12 mouse cellular contexts compared by ENCODE assay signal in genomic region chr1:183315783-183316182, GRCm38 (mm10). TPM values are rescaled to one million over a fixed set of nuclear protein-coding genes. Genes with fewer than 3 reads are reported as not detected.
DNase-seq lines count a peak whose midpoint lies in the region; ATAC-seq and TF ChIP-seq lines count a peak whose summit lies in the region.
"Had no signal": no experiment of that assay in that cellular context is flagged by ENCODE, and none has a peak within 500 bp of the region (broad histone marks: within the 10 kb centered on the region; RNA-seq: fewer than 3 reads in every experiment).

No protein-coding gene starts in this region.

- no peaks in the 10 kb centered on the region for H3K27me3 ChIP-seq in embryonic facial prominence, embryonic 11.5 days (ENCODE audit: control insufficient read depth, insufficient read depth, low read length)
- H3K27me3 ChIP-seq in embryonic facial prominence, embryonic 10.5 days (replicated peaks; ENCODE audit: low read depth, poor library complexity, severe bottlenecking): no peaks in the 10 kb centered on the region
- no peaks in the 10 kb centered on the region for H3K27me3 ChIP-seq in liver, postnatal 0 days (ENCODE audit: insufficient read depth, low read length)
- no peaks in the 10 kb centered on the region for H3K27me3 ChIP-seq in hindbrain, embryonic 13.5 days
- H3K27me3 ChIP-seq: embryonic facial prominence, embryonic 15.5 days; intestine, embryonic 15.5 days; midbrain, embryonic 13.5 days; stomach, embryonic 15.5 days had no signal

- 93% methylated on average over 2 of the region's 2 CpGs for WGBS in embryonic facial prominence, embryonic 11.5 days
- 90% methylated on average over 2 of the region's 2 CpGs for WGBS in embryonic facial prominence, embryonic 10.5 days
- 85% methylated on average over 2 of the region's 2 CpGs for WGBS in liver, postnatal 0 days (ENCODE audit: insufficient replicate concordance)
- WGBS in hindbrain, embryonic 13.5 days: 96% methylated on average over 2 of the region's 2 CpGs

- no peak overlapping the region for H3K9ac ChIP-seq in embryonic facial prominence, embryonic 11.5 days (replicated peaks; ENCODE audit: low read length)
- no peak overlapping the region for H3K9ac ChIP-seq in liver, postnatal 0 days (replicated peaks)
- H3K9ac ChIP-seq in ES-E14 (ENCODE audit: insufficient read depth, low read depth, low read length, poor library complexity, severe bottlenecking): no peak overlapping the region
- no peak overlapping the region for H3K9ac ChIP-seq in hindbrain, embryonic 13.5 days
- H3K9ac ChIP-seq: embryonic facial prominence, embryonic 15.5 days; intestine, embryonic 15.5 days; midbrain, embryonic 13.5 days; stomach, embryonic 15.5 days had no signal

- no peak for TF ChIP-seq EP300 in liver, postnatal 0 days (IDR thresholded peaks at IDR 0.05; ENCODE audit: low read depth)

- H3K27ac ChIP-seq in embryonic facial prominence, embryonic 11.5 days (replicated peaks; ENCODE audit: low read depth, low read length): no peak overlapping the region
- no peak overlapping the region for H3K27ac ChIP-seq in embryonic facial prominence, embryonic 10.5 days (replicated peaks)
- H3K27ac ChIP-seq in liver, postnatal 0 days (ENCODE audit: low read depth): no peak overlapping the region
- no peak overlapping the region for H3K27ac ChIP-seq in ES-E14 (ENCODE audit: insufficient read depth, low read depth, low read length, poor library complexity, severe bottlenecking)
- no peak overlapping the region for H3K27ac ChIP-seq in hindbrain, embryonic 13.5 days
- H3K27ac ChIP-seq: embryonic facial prominence, embryonic 15.5 days; intestine, embryonic 15.5 days; midbrain, embryonic 13.5 days; stomach, embryonic 15.5 days had no signal

- H3K36me3 ChIP-seq in embryonic facial prominence, embryonic 11.5 days (replicated peaks; ENCODE audit: control insufficient read depth, insufficient read depth, low read depth, low read length): no peaks in the 10 kb centered on the region
- peaks cover 83% of the 10 kb centered on the region for H3K36me3 ChIP-seq in embryonic facial prominence, embryonic 10.5 days (replicated peaks)
- peaks cover 52% of the 10 kb centered on the region for H3K36me3 ChIP-seq in liver, postnatal 0 days (replicated peaks; ENCODE audit: insufficient read depth, low read length)
- peaks cover 12% of the 10 kb centered on the region for H3K36me3 ChIP-seq in ES-E14 (ENCODE audit: control insufficient read depth, insufficient read depth, low read length, poor library complexity, severe bottlenecking)
- peaks cover 62% of the 10 kb centered on the region for H3K36me3 ChIP-seq in hindbrain, embryonic 13.5 days

- H3K9me3 ChIP-seq in embryonic facial prominence, embryonic 11.5 days (replicated peaks; ENCODE audit: control insufficient read depth, low read length): no peaks in the 10 kb centered on the region
- no peaks in the 10 kb centered on the region for H3K9me3 ChIP-seq in embryonic facial prominence, embryonic 10.5 days
- no peaks in the 10 kb centered on the region for H3K9me3 ChIP-seq in liver, postnatal 0 days (ENCODE audit: low read length)
- H3K9me3 ChIP-seq in ES-E14 (ENCODE audit: control insufficient read depth, insufficient read depth, low read depth, low read length): no peaks in the 10 kb centered on the region
- no peaks in the 10 kb centered on the region for H3K9me3 ChIP-seq in hindbrain, embryonic 13.5 days
- H3K9me3 ChIP-seq: embryonic facial prominence, embryonic 15.5 days; intestine, embryonic 15.5 days; midbrain, embryonic 13.5 days; stomach, embryonic 15.5 days had no signal

- no peak overlapping the region for H3K4me2 ChIP-seq in embryonic facial prominence, embryonic 11.5 days (ENCODE audit: low read depth, low read length)
- no peak overlapping the region for H3K4me2 ChIP-seq in liver, postnatal 0 days (ENCODE audit: low read depth, low read length)
- H3K4me2 ChIP-seq in hindbrain, embryonic 13.5 days: no peak overlapping the region
- H3K4me2 ChIP-seq: embryonic facial prominence, embryonic 15.5 days; intestine, embryonic 15.5 days; midbrain, embryonic 13.5 days; stomach, embryonic 15.5 days had no signal

- DNase-seq in embryonic facial prominence, embryonic 11.5 days (ENCODE audit: low spot score): peak; percentile 13
- DNase-seq in embryonic facial prominence, embryonic 10.5 days (ENCODE audit: low spot score): no peak
- no peak for DNase-seq in liver, postnatal 0 days
- DNase-seq in liver (no peak), ES-E14 (ENCODE audit: low read depth, low spot score) (peak; percentile 17)
- DNase-seq in spleen, adult 12 weeks (ENCODE audit: low spot score): no peak

- TF ChIP-seq CTCF in liver, postnatal 0 days (IDR thresholded peaks at IDR 0.05; ENCODE audit: low read depth): peak; percentile 47

- in situ Hi-C loops in ES-E14 (cut with MboI; ENCODE audit: low sequenced_read_pairs in 2 of 2, unreplicated experiment in 2 of 2): no loop called here

- ATAC-seq in embryonic facial prominence, embryonic 11.5 days (replicated peaks; ENCODE audit: insufficient number of reproducible peaks, low FRiP score, low TSS enrichment, low read depth): no peak
- ATAC-seq in liver, postnatal 0 days: no peak
- peak; percentile 58 for ATAC-seq in megakaryocyte, adult 5-6 weeks (ENCODE audit: poor library complexity, severe bottlenecking)
- ATAC-seq in hindbrain, embryonic 13.5 days (ENCODE audit: low FRiP score): no peak
- ATAC-seq: intestine, embryonic 15.5 days; midbrain, embryonic 13.5 days had no signal

- no peaks in the 10 kb centered on the region for H3K4me1 ChIP-seq in embryonic facial prominence, embryonic 11.5 days (ENCODE audit: control insufficient read depth, insufficient read depth, low read length)
- no peaks in the 10 kb centered on the region for H3K4me1 ChIP-seq in embryonic facial prominence, embryonic 10.5 days
- H3K4me1 ChIP-seq in liver, postnatal 0 days (ENCODE audit: insufficient read depth): no peaks in the 10 kb centered on the region
- H3K4me1 ChIP-seq in ES-E14 (ENCODE audit: control insufficient read depth in 2 of 2, insufficient read depth in 2 of 2, low read length in 2 of 2, poor library complexity in 1 of 2): no peaks in the 10 kb centered on the region
- no peaks in the 10 kb centered on the region for H3K4me1 ChIP-seq in hindbrain, embryonic 13.5 days (replicated peaks)
- H3K4me1 ChIP-seq: embryonic facial prominence, embryonic 15.5 days; intestine, embryonic 15.5 days; midbrain, embryonic 13.5 days; stomach, embryonic 15.5 days had no signal

- no peak overlapping the region for H3K4me3 ChIP-seq in embryonic facial prominence, embryonic 11.5 days (ENCODE audit: low read depth, low read length)
- no peak overlapping the region for H3K4me3 ChIP-seq in embryonic facial prominence, embryonic 10.5 days
- no peak overlapping the region for H3K4me3 ChIP-seq in liver, postnatal 0 days (ENCODE audit: low read depth, low read length)
- H3K4me3 ChIP-seq in ES-E14 (ENCODE audit: insufficient read depth in 1 of 2, low read depth in 1 of 2, low read length in 2 of 2, poor library complexity in 1 of 2, severe bottlenecking in 1 of 2): no peak overlapping the region
- no peak overlapping the region for H3K4me3 ChIP-seq in hindbrain, embryonic 13.5 days
- H3K4me3 ChIP-seq: embryonic facial prominence, embryonic 15.5 days; intestine, embryonic 15.5 days; midbrain, embryonic 13.5 days; stomach, embryonic 15.5 days had no signal

TF ChIP-seq in ES-E14, 5 proteins besides CTCF, POLR2A, EP300 and RAD21:
- no peak for TF ChIP-seq MAFK (IDR thresholded peaks at IDR 0.05; ENCODE audit: insufficient read depth, low read depth, low read length)
- TF ChIP-seq HCFC1 (IDR thresholded peaks at IDR 0.05; ENCODE audit: borderline replicate concordance, insufficient read depth, low read length): no peak
- no peak for TF ChIP-seq ZNF384 (IDR thresholded peaks at IDR 0.05; ENCODE audit: low read depth, low read length)
- no peak for TF ChIP-seq CHD2 (IDR thresholded peaks at IDR 0.05; ENCODE audit: low read depth, low read length)
- TF ChIP-seq ZC3H11A (IDR thresholded peaks at IDR 0.05; ENCODE audit: borderline replicate concordance, low read depth, low read length): no peak

RNA-seq across cellular contexts. Expression of gene Brox, which starts 18.7 kb away (rescaled TPM):
- 51.8 and 57.2 TPM in 2 replicates for polyA plus RNA-seq in embryonic facial prominence, embryonic 11.5 days (2014; fragmentation: Nextera tagmentation; extraction: Ambion mirVana)
- polyA plus RNA-seq in embryonic facial prominence, embryonic 10.5 days (2016; fragmentation: Nextera tagmentation; extraction: Ambion mirVana): 34.8 and 35.5 TPM in 2 replicates
- polyA plus RNA-seq in liver, postnatal 0 days (2015; fragmentation: Nextera tagmentation; extraction: Ambion mirVana): 14.0 and 17.1 TPM in 2 replicates
- 25.5 and 34.1 TPM in 2 replicates for total RNA-seq in ES-E14 (2012; rRNA removed)
- 35.1 and 44.4 TPM in 2 replicates for total RNA-seq in megakaryocyte, adult 5-6 weeks (2015)
- total RNA-seq in megakaryocyte, adult 5-6 weeks (2017): 52.9 and 66.7 TPM in 2 replicates
- 97.0 and 97.1 TPM in 2 replicates for polyA plus RNA-seq in hindbrain, embryonic 13.5 days (2015; fragmentation: Nextera tagmentation; extraction: Ambion mirVana)

RNA-seq across cellular contexts. Expression of gene Aida, which starts 19.4 kb away (rescaled TPM):
- 33.7 and 40.9 TPM in 2 replicates for polyA plus RNA-seq in embryonic facial prominence, embryonic 11.5 days (2014; fragmentation: Nextera tagmentation; extraction: Ambion mirVana)
- 40.6 and 45.5 TPM in 2 replicates for polyA plus RNA-seq in embryonic facial prominence, embryonic 10.5 days (2016; fragmentation: Nextera tagmentation; extraction: Ambion mirVana)
- 11.8 and 12.6 TPM in 2 replicates for polyA plus RNA-seq in liver, postnatal 0 days (2015; fragmentation: Nextera tagmentation; extraction: Ambion mirVana)
- 22.0 and 28.5 TPM in 2 replicates for total RNA-seq in ES-E14 (2012; rRNA removed)
- total RNA-seq in megakaryocyte, adult 5-6 weeks (2015): 66.0 and 71.4 TPM in 2 replicates
- 85.7 and 88.5 TPM in 2 replicates for total RNA-seq in megakaryocyte, adult 5-6 weeks (2017)
- 50.9 and 51.8 TPM in 2 replicates for polyA plus RNA-seq in hindbrain, embryonic 13.5 days (2015; fragmentation: Nextera tagmentation; extraction: Ambion mirVana)

RNA-seq across cellular contexts. Expression of gene Mia3, which starts 53.6 kb away (rescaled TPM):
- polyA plus RNA-seq in embryonic facial prominence, embryonic 11.5 days (2014; fragmentation: Nextera tagmentation; extraction: Ambion mirVana): 89.6 and 94.7 TPM in 2 replicates
- 89.1 and 95.6 TPM in 2 replicates for polyA plus RNA-seq in embryonic facial prominence, embryonic 10.5 days (2016; fragmentation: Nextera tagmentation; extraction: Ambion mirVana)
- polyA plus RNA-seq in liver, postnatal 0 days (2015; fragmentation: Nextera tagmentation; extraction: Ambion mirVana): 28.2 and 30.0 TPM in 2 replicates
- 182 and 232 TPM in 2 replicates for total RNA-seq in ES-E14 (2012; rRNA removed)
- total RNA-seq in megakaryocyte, adult 5-6 weeks (2015): 102 and 119 TPM in 2 replicates
- 134 and 164 TPM in 2 replicates for total RNA-seq in megakaryocyte, adult 5-6 weeks (2017)
- 97.3 and 105 TPM in 2 replicates for polyA plus RNA-seq in hindbrain, embryonic 13.5 days (2015; fragmentation: Nextera tagmentation; extraction: Ambion mirVana)

Comparison
In these comparisons a context has a peak if more than half of its experiments do, and no peak if none do; other contexts are left out.
1. DNase-seq: peak in embryonic facial prominence, embryonic 11.5 days (single experiment) and ES-E14 (single experiment); none in embryonic facial prominence, embryonic 10.5 days (single experiment), liver, postnatal 0 days (single experiment), liver (single experiment) and spleen, adult 12 weeks (single experiment).